8 mouse cellular contexts compared by ENCODE assay signal in the genomic region with DNA sequence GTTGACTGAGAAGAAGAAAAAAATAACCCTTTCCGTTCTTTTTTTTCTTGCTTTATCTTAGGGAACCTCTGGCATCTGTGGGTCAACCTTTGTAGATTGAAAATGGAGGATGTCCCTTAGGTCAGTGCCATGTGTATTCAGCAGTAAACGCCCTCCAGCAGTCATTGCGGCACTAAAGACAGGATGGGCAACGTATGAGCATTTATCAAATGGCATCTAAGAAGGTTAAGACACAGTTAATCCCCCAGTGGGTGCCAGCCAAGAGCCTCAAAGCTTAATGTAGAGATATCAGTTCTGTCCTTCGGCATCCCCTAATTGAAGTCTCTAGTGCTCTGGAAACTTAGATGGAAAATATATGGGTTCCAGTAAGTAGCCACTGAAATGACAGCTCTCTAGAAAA. TPM values are rescaled to one million over a fixed set of nuclear protein-coding genes. Genes with fewer than 3 reads are reported as not detected.
DNase-seq lines count a peak whose midpoint lies in the region; ATAC-seq and TF ChIP-seq lines count a peak whose summit lies in the region.

No protein-coding gene starts in this region.

- H3K4me3 ChIP-seq in heart, embryonic 10.5 days: peak overlapping the region; percentile 77
- H3K4me3 ChIP-seq in G1E (ENCODE audit: low read depth, low read length): peak overlapping the region; percentile 72; the same call in 1 of the 2 replicates
- peak overlapping the region; percentile 85 for H3K4me3 ChIP-seq in heart, embryonic 16.5 days (ENCODE audit: low read length)
- H3K4me3 ChIP-seq in liver, postnatal 0 days (ENCODE audit: low read depth, low read length): peak overlapping the region; percentile 83

- H3K27ac ChIP-seq in heart, embryonic 10.5 days: peak overlapping the region; percentile 91
- H3K27ac ChIP-seq in heart, embryonic 16.5 days (ENCODE audit: low read length): no peak overlapping the region; the same call in 1 of the 2 replicates
- H3K27ac ChIP-seq in liver, postnatal 0 days (ENCODE audit: low read depth): no peak overlapping the region

- no peak for ATAC-seq in G1E (ENCODE audit: extremely low read depth, insufficient number of reproducible peaks, low FRiP score, poor library complexity, severe bottlenecking)
- no peak for ATAC-seq in heart, embryonic 16.5 days (replicated peaks; ENCODE audit: extremely low read depth, insufficient read depth, low FRiP score)
- no peak for ATAC-seq in liver, postnatal 0 days
- ATAC-seq in megakaryocyte progenitor cell, adult 5-6 weeks (replicated peaks; ENCODE audit: poor library complexity): no peak

- H3K36me3 ChIP-seq in heart, embryonic 10.5 days: no peaks in the 10 kb centered on the region
- peaks cover 4% of the 10 kb centered on the region for H3K36me3 ChIP-seq in G1E (replicated peaks)
- no peaks in the 10 kb centered on the region for H3K36me3 ChIP-seq in heart, embryonic 16.5 days (ENCODE audit: control insufficient read depth, insufficient read depth)
- no peaks in the 10 kb centered on the region for H3K36me3 ChIP-seq in liver, postnatal 0 days (replicated peaks; ENCODE audit: insufficient read depth, low read length)

- TF ChIP-seq CTCF in G1E (IDR thresholded peaks at IDR 0.05; ENCODE audit: low read depth, low read length): no peak
- TF ChIP-seq CTCF in liver, postnatal 0 days (IDR thresholded peaks at IDR 0.05; ENCODE audit: low read depth): no peak

- TF ChIP-seq EP300 in liver, postnatal 0 days (IDR thresholded peaks at IDR 0.05; ENCODE audit: low read depth): no peak

- H3K4me2 ChIP-seq in heart, embryonic 16.5 days (ENCODE audit: low read depth, low read length): peak overlapping the region; percentile 77
- peak overlapping the region; percentile 78 for H3K4me2 ChIP-seq in liver, postnatal 0 days (ENCODE audit: low read depth, low read length)

- no peaks in the 10 kb centered on the region for H3K27me3 ChIP-seq in heart, embryonic 10.5 days (ENCODE audit: insufficient read depth, poor library complexity, severe bottlenecking)
- H3K27me3 ChIP-seq in G1E (ENCODE audit: insufficient read depth, low read length): peaks cover 5% of the 10 kb centered on the region; the same call in 1 of the 2 replicates
- no peaks in the 10 kb centered on the region for H3K27me3 ChIP-seq in heart, embryonic 16.5 days (ENCODE audit: control insufficient read depth, insufficient read depth, low read length)
- no peaks in the 10 kb centered on the region for H3K27me3 ChIP-seq in liver, postnatal 0 days (ENCODE audit: insufficient read depth, low read length)

- H3K4me1 ChIP-seq in heart, embryonic 10.5 days: peaks cover 31% of the 10 kb centered on the region
- peaks cover 38% of the 10 kb centered on the region for H3K4me1 ChIP-seq in G1E (ENCODE audit: insufficient read depth, low read depth, low read length)
- peaks cover 31% of the 10 kb centered on the region for H3K4me1 ChIP-seq in heart, embryonic 16.5 days (ENCODE audit: control insufficient read depth, insufficient read depth, low read length)
- H3K4me1 ChIP-seq in liver, postnatal 0 days (ENCODE audit: insufficient read depth): peaks cover 36% of the 10 kb centered on the region

- peak; percentile 61 for DNase-seq in heart, embryonic 10.5 days (ENCODE audit: low spot score)
- no peak for DNase-seq in heart, adult 18-20 months
- no peak for DNase-seq in G1E (ENCODE audit: low spot score)
- DNase-seq in liver, postnatal 0 days: no peak
- DNase-seq in right cerebral cortex, adult 18-20 months: no peak
- no peak for DNase-seq in left cerebral cortex, adult 18-20 months (ENCODE audit: low spot score in 2 of 2)

- 43% methylated on average over 5 of the region's 5 CpGs for WGBS in heart, embryonic 10.5 days
- 41% methylated on average over 5 of the region's 5 CpGs for WGBS in heart, embryonic 16.5 days
- WGBS in liver, postnatal 0 days (ENCODE audit: insufficient replicate concordance): 55% methylated on average over 5 of the region's 5 CpGs

- no peaks in the 10 kb centered on the region for H3K9me3 ChIP-seq in heart, embryonic 10.5 days
- H3K9me3 ChIP-seq in G1E (replicated peaks): no peaks in the 10 kb centered on the region
- no peaks in the 10 kb centered on the region for H3K9me3 ChIP-seq in heart, embryonic 16.5 days (replicated peaks; ENCODE audit: control insufficient read depth, low read length)
- no peaks in the 10 kb centered on the region for H3K9me3 ChIP-seq in liver, postnatal 0 days (ENCODE audit: low read length)

- H3K9ac ChIP-seq in heart, embryonic 16.5 days (ENCODE audit: low read length): peak overlapping the region; percentile 57; the same call in 1 of the 2 replicates
- no peak overlapping the region for H3K9ac ChIP-seq in liver, postnatal 0 days (replicated peaks)

RNA-seq across cellular contexts. Expression of gene Mbnl2, which starts 0.7 kb away (rescaled TPM):
- polyA plus RNA-seq in heart, embryonic 10.5 days (2016; fragmentation: Nextera tagmentation; extraction: Ambion mirVana): 71.5 and 91.4 TPM in 2 replicates
- 100 to 1,000 TPM; 218 to 240 TPM for total RNA-seq in heart, adult 18-20 months (2021)
- total RNA-seq in G1E (2014; fragmentation: Nextera tagmentation) (140 and 158 TPM in 2 replicates), G1E (2017) (67.0 and 70.1 TPM in 2 replicates)
- 24.4 TPM in 2 replicates for polyA plus RNA-seq in G1E (2012)
- 129 and 142 TPM in 2 replicates for polyA plus RNA-seq in heart, embryonic 16.5 days (2015; fragmentation: Nextera tagmentation; extraction: Ambion mirVana)
- polyA plus RNA-seq in liver, postnatal 0 days (2015; fragmentation: Nextera tagmentation; extraction: Ambion mirVana): 16.0 and 16.9 TPM in 2 replicates
- 100 to 1,000 TPM; 241 to 268 TPM for total RNA-seq in left cerebral cortex, adult 18-20 months (2021)
- 94.4 and 97.8 TPM in 2 replicates for total RNA-seq in megakaryocyte progenitor cell, adult 5-6 weeks (2015)
- total RNA-seq in megakaryocyte progenitor cell, adult 5-6 weeks (2017): 63.2 and 70.4 TPM in 2 replicates
